Mouse (Mus musculus) stomach, adult 2 months (tissue): Measurements from ENCODE around the gene Olfr5. TPM values are rescaled to one million over a fixed set of nuclear protein-coding genes. Genes with fewer than 3 reads are reported as not detected.

Experiments used
- polyA plus RNA-seq: library from polyadenylated mRNA; depleted of rRNA; stranded (reverse); fragments of >200 nt; gene quantifications from 2 replicates; pipeline ENCODE4 v1.2.3, GENCODE M21; 2012; rRNA removed

Olfr5 gene
- not detected in 2 replicates for polyA plus RNA-seq

DNA sequence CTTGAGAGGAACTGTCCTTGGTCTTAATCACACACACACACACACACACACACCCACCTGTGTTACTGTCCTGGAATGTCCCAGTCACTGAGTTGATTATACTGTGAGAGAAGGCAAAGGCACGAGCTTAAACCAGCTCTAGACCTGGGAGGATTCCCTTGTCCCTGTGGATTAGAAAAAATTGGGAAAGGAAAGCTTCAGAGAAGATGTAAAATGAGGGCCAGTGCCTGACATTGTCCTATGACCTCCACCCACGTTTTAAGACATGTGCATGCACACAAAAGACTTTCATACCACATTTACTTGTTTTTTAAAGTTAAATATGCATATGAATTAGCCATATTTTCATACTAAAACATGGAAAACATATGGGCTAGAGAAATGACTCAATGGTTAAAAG lies at the start of gene Olfr5:
TSS of gene Olfr5 (minus strand) at position 101 of the 400 bp plus-strand sequence.

DNA sequence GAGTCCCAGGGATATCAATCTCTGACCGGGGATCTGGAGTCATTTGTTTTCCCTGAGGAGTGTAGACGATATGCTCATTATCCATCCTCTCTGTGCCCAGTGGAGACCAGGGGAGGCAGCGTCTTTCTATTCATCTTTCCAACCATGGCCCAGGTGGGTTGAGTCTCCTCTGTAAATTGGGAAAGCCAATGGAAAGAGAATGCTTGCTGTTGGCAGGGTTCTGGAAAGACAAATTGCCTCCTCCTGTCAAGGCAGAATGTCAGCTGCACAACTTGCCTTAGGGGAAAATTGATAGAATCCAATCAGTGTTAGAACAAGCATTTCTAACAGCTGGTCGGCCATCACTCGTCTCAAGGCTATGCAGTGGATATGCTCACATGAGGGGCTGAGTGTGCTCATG lies 36.1 kb upstream of the Olfr5 start, which contains the start of gene Olfr1349:
TSS of gene Olfr1349 (minus strand) at position 101 of the 400 bp plus-strand sequence.

DNA sequence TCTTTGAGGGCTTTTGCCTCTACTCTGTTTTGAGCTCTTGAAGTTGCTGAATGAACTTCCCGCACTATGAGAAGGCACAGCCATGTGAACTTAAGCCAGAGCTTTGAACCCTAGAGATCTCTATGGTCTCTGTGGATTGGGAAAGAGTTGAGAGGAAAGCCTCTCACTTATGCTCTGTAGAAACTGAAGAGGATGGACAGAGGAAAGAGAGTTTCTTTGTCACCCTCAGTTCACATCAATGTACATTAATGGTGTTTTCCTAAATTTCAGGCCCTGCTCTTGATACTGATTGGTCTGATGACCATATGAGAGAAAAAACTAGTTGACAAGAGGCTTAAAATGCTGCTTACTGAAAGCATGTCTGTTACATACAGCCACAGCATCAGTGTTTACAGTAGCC lies 21.9 kb upstream of the Olfr5 start, which contains the start of gene Olfr1348:
TSS of gene Olfr1348 (minus strand) at position 101 of the 400 bp plus-strand sequence.

DNA sequence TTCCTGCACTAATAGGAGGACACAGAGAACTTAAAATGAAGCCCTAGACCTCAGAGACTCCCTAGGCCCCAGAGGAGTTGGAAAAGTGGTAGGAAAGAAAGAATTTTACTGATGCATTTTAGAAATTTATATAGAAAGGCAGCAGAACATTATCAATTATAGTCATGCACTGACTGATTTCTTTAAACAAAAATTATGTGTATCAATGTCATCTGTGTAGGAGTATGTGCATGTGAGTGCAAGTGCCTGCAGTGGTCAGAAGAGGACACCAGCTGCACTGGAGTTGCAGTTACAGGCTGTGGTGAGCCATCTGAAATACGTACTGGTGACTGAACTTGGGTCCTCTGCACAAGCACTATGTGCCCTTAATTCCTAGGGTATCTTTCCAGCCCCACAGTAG lies 12.9 kb upstream of the Olfr5 start, which contains the start of gene Olfr1347:
TSS of gene Olfr1347 (minus strand) at position 101 of the 400 bp plus-strand sequence.

DNA sequence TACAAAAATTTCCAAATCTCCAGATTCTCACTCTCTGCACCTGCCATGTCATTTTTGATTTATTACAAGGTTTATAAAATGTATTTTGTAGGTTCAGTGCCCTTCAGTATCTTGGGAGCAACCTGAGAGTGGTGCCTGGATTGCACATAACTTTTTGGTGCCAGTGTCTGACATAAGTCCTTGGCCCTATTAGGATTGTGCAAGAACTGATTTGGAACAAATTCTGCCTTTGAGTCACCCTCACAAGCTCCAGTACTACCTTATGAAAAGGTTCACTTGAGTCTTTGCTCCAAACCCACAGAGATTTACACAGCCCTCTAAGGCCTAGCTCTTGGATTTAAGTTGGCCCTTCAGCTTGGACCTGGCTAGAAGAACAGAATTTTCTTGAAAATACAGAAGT lies 19.8 kb downstream of the Olfr5 start, which contains the start of gene Olfr1346:
TSS of gene Olfr1346 (plus strand) at position 151 of the 400 bp plus-strand sequence.

DNA sequence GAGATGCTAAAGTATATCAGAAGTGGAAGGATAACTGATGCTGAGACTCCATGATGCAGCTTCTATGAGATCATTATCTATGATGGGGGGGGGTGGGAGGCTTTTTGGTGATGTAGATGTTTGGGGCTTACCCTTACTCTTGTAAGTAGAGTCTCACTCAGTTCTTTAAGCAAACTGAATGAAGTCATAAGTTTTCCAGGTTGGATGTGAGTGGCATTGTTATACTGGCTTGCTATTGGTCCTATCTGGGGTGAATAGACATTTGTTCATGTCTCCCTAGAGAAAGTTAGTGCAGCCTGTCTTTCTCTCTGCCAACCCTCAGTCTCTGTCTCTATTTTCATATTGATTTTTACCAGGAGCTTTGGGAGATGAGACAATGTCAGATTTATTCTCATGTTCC lies 30.9 kb downstream of the Olfr5 start, which contains the start of gene Olfr1336:
TSS of gene Olfr1336 (plus strand) at position 301 of the 400 bp plus-strand sequence.

DNA sequence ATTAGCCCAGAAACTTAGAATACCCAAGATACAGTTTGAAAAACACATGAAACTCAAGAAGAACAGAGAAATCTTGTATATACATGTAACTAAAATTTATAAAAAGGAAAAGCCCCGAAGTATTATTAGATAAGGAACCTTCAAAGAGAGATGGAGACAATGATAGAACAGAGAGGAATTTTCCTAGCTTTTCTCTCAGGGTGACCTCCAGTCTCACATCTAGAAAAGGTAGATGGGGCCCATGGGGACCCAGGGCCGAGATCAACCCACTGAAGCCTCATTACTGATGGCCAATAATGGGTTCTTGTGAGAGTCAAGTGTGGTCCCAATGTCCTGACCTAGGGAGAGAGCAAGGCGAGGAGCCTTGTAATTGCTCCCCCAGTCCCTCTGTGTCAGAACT lies 48.4 kb downstream of the Olfr5 start, which contains the start of gene Olfr1344:
TSS of gene Olfr1344 (plus strand) at position 301 of the 400 bp plus-strand sequence.

Other genes with a start within 250 kb of the Olfr5 start
- 1.3 TPM in 1 of 2 replicates, not detected in the other for gene Epp13, start 234.2 kb downstream of the Olfr5 start, polyA plus RNA-seq
- gene Zfp667, start 200.4 kb downstream of the Olfr5 start, polyA plus RNA-seq = 0.05 and 0.12 TPM in 2 replicates
- gene Zfp583, start 155.7 kb downstream of the Olfr5 start, polyA plus RNA-seq = 0.09 TPM in 1 of 2 replicates, not detected in the other
- not detected in 2 replicates for gene Gm3854, start 143.2 kb downstream of the Olfr5 start, polyA plus RNA-seq
- 0.01 TPM in 1 of 2 replicates, not detected in the other for gene Zfp78, start 123.7 kb downstream of the Olfr5 start, polyA plus RNA-seq
- gene Zfp28, start 103.6 kb downstream of the Olfr5 start, polyA plus RNA-seq = 0.17 and 0.54 TPM in 2 replicates
- not detected in 2 replicates for gene Smim17, start 88.2 kb downstream of the Olfr5 start, polyA plus RNA-seq
- not detected in 2 replicates for gene Gm20715, start 76.7 kb downstream of the Olfr5 start, polyA plus RNA-seq
- not detected in 2 replicates for gene Olfr1344, start 48.3 kb downstream of the Olfr5 start, polyA plus RNA-seq
- not detected in 2 replicates for gene Olfr1336, start 30.8 kb downstream of the Olfr5 start, polyA plus RNA-seq
- gene Olfr1346, start 19.8 kb downstream of the Olfr5 start, polyA plus RNA-seq = not detected in 2 replicates
- not detected in 2 replicates for gene Olfr1347, start 12.8 kb upstream of the Olfr5 start, polyA plus RNA-seq
- gene Olfr1348, start 21.8 kb upstream of the Olfr5 start, polyA plus RNA-seq = not detected in 2 replicates
- gene Olfr1349, start 36.0 kb upstream of the Olfr5 start, polyA plus RNA-seq = not detected in 2 replicates
- not detected in 2 replicates for gene Olfr1350, start 77.9 kb upstream of the Olfr5 start, polyA plus RNA-seq
- gene Zim1, start 209.5 kb upstream of the Olfr5 start, polyA plus RNA-seq = 0.02 TPM in 1 of 2 replicates, not detected in the other
- gene Peg3, start 243.5 kb upstream of the Olfr5 start, polyA plus RNA-seq = 0.29 and 1.3 TPM in 2 replicates
- gene Usp29, start 243.6 kb upstream of the Olfr5 start, polyA plus RNA-seq = 0.10 TPM in 2 replicates